Mouse (Mus musculus) bone marrow, adult 2 months (tissue): Measurements from ENCODE around the gene Mon2. TPM values are rescaled to one million over a fixed set of nuclear protein-coding genes. Genes with fewer than 3 reads are reported as not detected.

Experiments
- H3K27ac ChIP-seq: fragments of 200-500 bp; 2 replicates; pipeline ENCODE4 v1.5.1; 2012; ENCODE audit warnings: low read depth, mild to moderate bottlenecking, control low read depth, inconsistent platforms, low read length; ENCODE audit not compliant: control insufficient read depth, poor library complexity, insufficient read depth
- H3K4me1 ChIP-seq: fragments of 200-500 bp; 2 replicates; pipeline ENCODE4 v1.6.1; 2011; ENCODE audit warnings: low read length; ENCODE audit not compliant: control insufficient read depth, insufficient read depth
- H3K4me3 ChIP-seq: fragments of 200-500 bp; replicated peaks from 2 replicates; pipeline ENCODE3; 2011; ENCODE audit warnings: mild to moderate bottlenecking, low read depth, low read length, control low read depth; ENCODE audit not compliant: control insufficient read depth
- CTCF ChIP-seq: fragments of 200-500 bp; IDR thresholded peaks from 2 replicates; pipeline ENCODE4 v1.5.1; 2011; ENCODE audit warnings: low read length, control low read depth; ENCODE audit not compliant: control insufficient read depth, insufficient read depth
- POLR2A ChIP-seq: fragments of 200-500 bp; IDR thresholded peaks from 2 replicates; pipeline ENCODE4 v1.6.1; 2011; ENCODE audit warnings: low read depth, mild to moderate bottlenecking, control low read depth, low read length, borderline replicate concordance; ENCODE audit not compliant: control insufficient read depth
- WGBS: fragments of 180-500 bp; shearing (Covaris S2); methylation state at CpG from one replicate; pipeline ENCODE4 v1.1.7; 2018; 5-methylcytosine and 5-hydroxymethylcytosine counted together
- polyA plus RNA-seq: library from polyadenylated mRNA; stranded (reverse); fragments of >200 nt; gene quantifications from 2 replicates; pipeline ENCODE4 v1.2.4, GENCODE M21; 2011; ENCODE audit warnings: low replicate concordance; ENCODE audit not compliant: missing spikeins, insufficient read depth, insufficient read length

Gene Mon2
- polyA plus RNA-seq, 1 experiment: 24.4 TPM

DNA sequence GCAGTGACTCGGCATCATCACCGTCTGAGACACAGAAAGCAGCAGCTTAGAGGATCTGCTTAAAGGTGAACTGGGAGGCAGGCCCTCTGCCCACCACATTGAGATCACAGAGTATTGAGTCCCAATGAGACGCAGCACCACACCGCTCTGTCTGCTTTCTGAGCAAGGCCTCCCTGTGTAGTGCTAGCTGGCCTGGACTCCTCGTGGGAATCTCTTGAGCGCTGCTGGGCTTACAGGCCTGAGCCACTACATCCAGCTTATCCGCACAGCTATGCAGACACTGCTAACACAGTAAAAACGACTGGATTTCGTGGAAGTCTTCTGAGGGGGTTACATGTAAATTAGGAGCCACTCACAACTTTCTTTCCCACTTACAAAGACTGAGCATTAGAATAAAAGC, 84.7 kb downstream of the Mon2 start:
- WGBS: 81% methylated on average over 9 of the region's 9 CpGs
- TF ChIP-seq CTCF (no peak), POLR2A (no peak)

GRCm38 (mm10) chr10:122991053-122991452, 85.3 kb downstream of the Mon2 start:
- H3K4me1 ChIP-seq: peaks cover 2% of the 10 kb centered on the region
- WGBS: 71% methylated on average over 9 of the region's 9 CpGs
- TF ChIP-seq POLR2A: no peak
- no peak for TF ChIP-seq CTCF
- no peak overlapping the region for H3K4me3 ChIP-seq
- no peak overlapping the region for H3K27ac ChIP-seq

More for the DNA sequence above, 84.7 kb downstream of the Mon2 start:
- peaks cover 2% of the 10 kb centered on the region for H3K4me1 ChIP-seq
- no peak overlapping the region for H3K4me3 ChIP-seq
- H3K27ac ChIP-seq: no peak overlapping the region

GRCm38 (mm10) chr10:122990606-122991005, 85.7 kb downstream of the Mon2 start:
- H3K27ac ChIP-seq: no peak overlapping the region
- peaks cover 2% of the 10 kb centered on the region for H3K4me1 ChIP-seq
- H3K4me3 ChIP-seq: no peak overlapping the region
- WGBS: 88% methylated on average over 6 of the region's 6 CpGs
- no peak for TF ChIP-seq POLR2A
- TF ChIP-seq CTCF: 0 out of 2 replicates have a peak, but pooled peaks have one; percentile 10

DNA sequence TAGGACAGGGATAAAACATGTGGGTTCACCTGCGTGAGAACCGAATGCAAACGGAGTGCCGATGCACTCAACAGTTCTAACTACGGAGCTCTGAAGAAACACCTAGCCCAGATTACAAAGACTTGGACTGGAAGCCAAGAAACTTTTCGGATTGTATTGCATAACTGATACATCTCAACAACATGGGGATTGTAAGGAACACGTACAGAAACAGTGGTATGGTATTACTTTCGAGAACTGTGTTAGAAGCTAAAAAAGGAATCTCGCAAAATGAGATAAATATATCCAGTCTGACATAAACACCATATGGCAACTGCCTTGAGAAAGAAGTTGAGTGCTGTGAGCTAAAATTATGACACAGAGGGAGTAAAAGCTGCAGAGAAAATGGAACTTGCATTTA, 86.4 kb downstream of the Mon2 start:
- 81% methylated on average over 9 of the region's 9 CpGs for WGBS

GRCm38 (mm10) chr10:122988372-122988771, 87.9 kb downstream of the Mon2 start:
- TF ChIP-seq POLR2A (no peak), CTCF (no peak)
- no peak overlapping the region for H3K27ac ChIP-seq
- H3K4me3 ChIP-seq: peak overlapping the region; percentile 54

More for the DNA sequence above, 86.4 kb downstream of the Mon2 start:
- no peak overlapping the region for H3K27ac ChIP-seq
- TF ChIP-seq CTCF (no peak), POLR2A (no peak)
- no peak overlapping the region for H3K4me3 ChIP-seq
- H3K4me1 ChIP-seq: peaks cover 2% of the 10 kb centered on the region

GRCm38 (mm10) chr10:122987671-122988128, 88.6 kb downstream of the Mon2 start:
- WGBS: 8% methylated on average over 9 of the region's 9 CpGs
- H3K4me1 ChIP-seq: peaks cover 3% of the 10 kb centered on the region
- peak overlapping the region; percentile 42 for H3K4me3 ChIP-seq
- TF ChIP-seq CTCF (peak; percentile 37; the same call in 1 of the 2 replicates), POLR2A (no peak)
- H3K27ac ChIP-seq: no peak overlapping the region

More at GRCm38 (mm10) chr10:122988372-122988771, 87.9 kb downstream of the Mon2 start:
- WGBS: 36% methylated on average over 7 of the region's 7 CpGs
- H3K4me1 ChIP-seq: peaks cover 2% of the 10 kb centered on the region

- 4% methylated on average over 53 of the region's 54 CpGs for WGBS
- H3K4me3 ChIP-seq: peak overlapping the region; percentile 52
- TF ChIP-seq CTCF: no peak
- peak; percentile 49; the same call in 1 of the 2 replicates for TF ChIP-seq POLR2A
- H3K27ac ChIP-seq: peak overlapping the region; percentile 100
- peaks cover 3% of the 10 kb centered on the region for H3K4me1 ChIP-seq
These were observed 89.7 kb downstream of the Mon2 start for GRCm38 (mm10) chr10:122986320-122987225.

DNA sequence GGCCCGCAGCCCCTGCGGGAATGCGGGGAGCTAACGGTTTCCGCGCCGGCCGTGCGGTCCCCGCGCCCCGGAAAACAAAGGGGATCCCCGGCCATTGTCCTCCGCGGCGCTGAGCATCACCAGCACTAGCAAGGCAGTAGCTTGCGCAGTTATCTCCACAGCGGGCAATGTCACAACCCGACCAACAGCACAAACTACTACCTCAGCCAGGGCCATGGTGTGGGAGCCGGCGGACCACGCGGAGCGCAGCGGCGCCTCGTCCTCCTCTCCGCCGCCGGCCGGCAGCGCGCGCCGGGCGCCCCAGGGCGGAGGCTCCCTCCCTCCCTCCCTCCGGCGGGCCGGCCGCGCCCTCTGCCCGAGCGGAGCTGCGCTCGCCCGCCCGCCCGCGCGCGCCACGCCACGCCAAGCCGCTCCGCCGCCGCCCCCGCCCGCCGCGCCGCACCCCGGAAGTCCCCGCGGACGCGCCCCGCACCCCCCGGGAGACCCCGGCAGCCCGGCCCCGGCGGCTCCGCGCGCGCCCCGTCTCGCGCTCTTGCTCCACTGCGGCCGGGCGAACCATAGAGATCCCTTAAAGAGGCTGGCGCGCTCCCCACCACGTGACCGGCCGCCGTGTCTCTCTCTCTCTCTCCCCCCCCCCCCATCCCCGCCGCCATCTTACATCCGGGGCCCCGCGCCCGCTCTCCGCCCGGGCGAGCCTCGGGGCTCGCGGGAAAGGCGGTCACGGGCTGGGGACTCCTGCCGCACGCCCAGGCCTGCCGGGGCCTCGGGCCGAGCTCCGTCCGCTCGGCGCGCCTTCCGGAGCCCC, 90.6 kb downstream of the Mon2 start:
- WGBS: under 1% methylated on average over 100 of the region's 115 CpGs
- peak overlapping the region; percentile 99 for H3K4me3 ChIP-seq
- H3K27ac ChIP-seq: peak overlapping the region; percentile 100
- peaks cover 3% of the 10 kb centered on the region; the same call in 1 of the 2 replicates for H3K4me1 ChIP-seq
- TF ChIP-seq CTCF: no peak
- peak; percentile 75 for TF ChIP-seq POLR2A

DNA sequence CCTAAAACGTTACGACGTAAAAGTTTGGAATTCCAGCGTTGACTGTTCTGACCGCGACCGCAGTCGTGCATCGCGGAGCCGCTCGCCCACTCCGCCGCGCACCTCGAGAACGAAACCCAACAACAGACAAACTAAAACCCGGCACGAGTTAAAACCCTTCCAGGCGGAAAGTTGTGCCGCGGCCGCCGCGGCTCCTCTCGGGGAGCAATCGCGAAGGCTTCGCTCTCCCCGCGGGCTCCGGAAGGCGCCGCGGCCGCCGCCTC, 91.1 kb downstream of the Mon2 start:
- TF ChIP-seq POLR2A (no peak), CTCF (no peak)
- WGBS: under 1% methylated on average over 37 of the region's 37 CpGs
- H3K4me1 ChIP-seq: peaks cover 3% of the 10 kb centered on the region; the same call in 1 of the 2 replicates

More for the DNA sequence above, 91.1 kb downstream of the Mon2 start:
- peak overlapping the region; percentile 100 for H3K27ac ChIP-seq
- H3K4me3 ChIP-seq: peak overlapping the region; percentile 99
